Mouse (Mus musculus) neural tube, embryonic 11.5 days (tissue): ENCODE data around the gene Gm35549. TPM values are rescaled to one million over a fixed set of nuclear protein-coding genes. Genes with fewer than 3 reads are reported as not detected.

Experiments
- ATAC-seq: fragments of 200-750 bp; cut with Nextera tagmentation; 2 replicates; pipeline ENCODE4 v1.8.0; 2017; ENCODE audit warnings: moderate number of reproducible peaks, mild to moderate bottlenecking, moderate TSS enrichment, moderate library complexity; ENCODE audit not compliant: insufficient read depth, low FRiP score, low TSS enrichment
- DNase-seq: peaks from one replicate; pipeline ENCODE4 v3.0.0-alpha.2; 2015; ENCODE audit warnings: low spot score
- H3K27ac ChIP-seq: fragments of 300-500 bp; sonication (generic); 2 replicates; pipeline ENCODE4 v1.5.1; 2014; ENCODE audit warnings: low read depth, mild to moderate bottlenecking, low read length
- H3K27me3 ChIP-seq: fragments of 300-500 bp; sonication (generic); 2 replicates; pipeline ENCODE4 v1.6.1; 2014; ENCODE audit warnings: mild to moderate bottlenecking, low read length, mixed read lengths; ENCODE audit not compliant: control insufficient read depth, insufficient read depth
- H3K36me3 ChIP-seq: fragments of 300-500 bp; sonication (generic); 2 replicates; pipeline ENCODE4 v1.6.1; 2014; ENCODE audit warnings: mild to moderate bottlenecking, low read length, moderate library complexity, mixed read lengths; ENCODE audit not compliant: control insufficient read depth, insufficient read depth
- H3K4me1 ChIP-seq: fragments of 300-500 bp; sonication (generic); 2 replicates; pipeline ENCODE4 v1.6.1; 2014; ENCODE audit warnings: low read length, mixed read lengths; ENCODE audit not compliant: control insufficient read depth, insufficient read depth
- H3K4me2 ChIP-seq: fragments of 300-500 bp; sonication (generic); 2 replicates; pipeline ENCODE4 v1.6.1; 2014; ENCODE audit warnings: low read depth, mild to moderate bottlenecking, moderate library complexity
- H3K4me3 ChIP-seq: fragments of 300-500 bp; sonication (generic); 2 replicates; pipeline ENCODE4 v1.5.1; 2014; ENCODE audit warnings: low read depth, low read length
- H3K9ac ChIP-seq: fragments of 300-500 bp; sonication (generic); 2 replicates; pipeline ENCODE4 v1.6.1; 2014; ENCODE audit warnings: mild to moderate bottlenecking, low read length
- H3K9me3 ChIP-seq: fragments of 300-500 bp; sonication (generic); 2 replicates; pipeline ENCODE4 v1.6.1; 2016; ENCODE audit warnings: low read length; ENCODE audit not compliant: control insufficient read depth
- WGBS: fragments of 180-500 bp; shearing (Covaris S2); extraction: QIAGEN DNeasy Blood & Tissue Kit; methylation state at CpG from one replicate; pipeline ENCODE4 v1.1.7; 2014; 5-methylcytosine and 5-hydroxymethylcytosine counted together
- polyA plus RNA-seq: library from polyadenylated mRNA; unstranded; fragments of >200 nt; fragmentation: Nextera tagmentation; extraction: Ambion mirVana; gene quantifications from 2 replicates; pipeline ENCODE4 v1.2.1, GENCODE M21; 2014

Gm35549 gene
- polyA plus RNA-seq, 1 experiment from 2014 or later = 0.40 TPM

- no peaks in the 10 kb centered on the region for H3K27me3 ChIP-seq
- H3K9me3 ChIP-seq = no peaks in the 10 kb centered on the region
- H3K4me3 ChIP-seq = no peak overlapping the region
- no peak overlapping the region for H3K4me2 ChIP-seq
- peaks cover 9% of the 10 kb centered on the region for H3K36me3 ChIP-seq
- H3K27ac ChIP-seq = no peak overlapping the region
- no peaks in the 10 kb centered on the region for H3K4me1 ChIP-seq
- DNase-seq = no peak
- no peak overlapping the region for H3K9ac ChIP-seq
- WGBS = 88% methylated on average over 3 of the region's 3 CpGs
- ATAC-seq = no peak
These were observed 1.8 kb upstream of the Gm35549 start for GRCm38 (mm10) chr9:122845621-122846020.

GRCm38 (mm10) chr9:122837680-122838079 is 6.2 kb downstream of the Gm35549 start:
- Histone ChIP-seq H3K27ac (no peak overlapping the region), H3K4me2 (no peak overlapping the region), H3K9ac (no peak overlapping the region), H3K4me1 (no peaks in the 10 kb centered on the region), H3K36me3 (0 out of 2 replicates have a peak, but pooled peaks cover 2% of the 10 kb centered on the region), H3K4me3 (no peak overlapping the region), H3K9me3 (no peaks in the 10 kb centered on the region), H3K27me3 (no peaks in the 10 kb centered on the region)
- ATAC-seq = no peak
- DNase-seq = peak; percentile 51
- 27% methylated on average over 16 of the region's 16 CpGs for WGBS

DNA sequence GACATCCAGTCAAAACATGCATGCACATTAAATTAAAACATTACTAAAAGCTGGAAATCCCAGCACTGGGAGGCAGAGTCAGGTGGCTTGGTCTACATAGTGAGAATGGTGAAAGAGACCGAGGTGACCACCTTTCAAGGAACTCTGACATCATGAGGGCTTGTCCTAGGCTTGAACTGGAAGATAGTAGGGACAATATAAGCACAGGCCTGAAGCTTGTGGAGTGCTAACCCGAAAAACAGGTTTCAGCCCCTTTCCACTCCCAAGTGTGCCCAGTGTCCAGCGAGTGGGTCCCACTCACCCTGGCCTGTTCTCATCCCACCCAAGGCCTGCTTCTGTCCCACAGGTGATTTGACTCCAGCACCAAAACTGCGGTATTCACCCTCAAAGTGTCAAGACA is 6.6 kb downstream of the Gm35549 start:
- Histone ChIP-seq H3K27me3 (no peaks in the 10 kb centered on the region), H3K4me1 (no peaks in the 10 kb centered on the region), H3K27ac (no peak overlapping the region), H3K9ac (no peak overlapping the region), H3K4me2 (no peak overlapping the region), H3K9me3 (no peaks in the 10 kb centered on the region), H3K36me3 (0 out of 2 replicates have a peak, but pooled peaks cover 2% of the 10 kb centered on the region), H3K4me3 (no peak overlapping the region)
- ATAC-seq (no peak), DNase-seq (no peak)
- WGBS = 85% methylated on average over 4 of the region's 4 CpGs

- Histone ChIP-seq H3K9me3 (no peaks in the 10 kb centered on the region), H3K4me1 (no peaks in the 10 kb centered on the region), H3K9ac (no peak overlapping the region), H3K27ac (no peak overlapping the region), H3K4me3 (no peak overlapping the region), H3K4me2 (no peak overlapping the region), H3K36me3 (0 out of 2 replicates have a peak, but pooled peaks cover 2% of the 10 kb centered on the region), H3K27me3 (no peaks in the 10 kb centered on the region)
- DNase-seq (no peak), ATAC-seq (no peak)
- WGBS = 76% methylated on average over 6 of the region's 6 CpGs
These were observed 7.0 kb downstream of the Gm35549 start for GRCm38 (mm10) chr9:122836790-122837189.

DNA sequence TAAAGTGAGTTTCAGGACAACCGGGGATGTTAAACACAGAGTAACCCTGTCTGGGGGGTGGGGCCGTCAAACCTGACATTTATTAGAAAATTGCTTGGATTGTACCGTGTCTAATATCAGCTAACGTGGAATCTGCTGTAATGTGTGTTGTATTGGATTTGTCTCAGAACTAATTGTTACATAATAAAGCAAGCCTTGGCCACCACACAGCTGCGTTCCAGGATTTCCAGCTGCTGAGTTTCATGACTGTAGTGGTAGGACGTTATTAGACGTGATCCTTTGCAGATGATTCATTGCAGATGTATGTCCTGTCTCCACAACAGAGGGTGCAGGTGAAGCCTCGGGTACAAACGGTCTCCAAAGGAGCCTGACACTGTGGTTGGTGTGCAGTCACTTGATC is 7.7 kb downstream of the Gm35549 start:
- Histone ChIP-seq H3K9ac (no peak overlapping the region), H3K36me3 (0 out of 2 replicates have a peak, but pooled peaks cover 2% of the 10 kb centered on the region), H3K9me3 (no peaks in the 10 kb centered on the region), H3K27ac (no peak overlapping the region), H3K27me3 (no peaks in the 10 kb centered on the region), H3K4me3 (no peak overlapping the region), H3K4me1 (no peaks in the 10 kb centered on the region), H3K4me2 (no peak overlapping the region)
- WGBS = 81% methylated on average over 9 of the region's 9 CpGs
- ATAC-seq (no peak), DNase-seq (no peak)

DNA sequence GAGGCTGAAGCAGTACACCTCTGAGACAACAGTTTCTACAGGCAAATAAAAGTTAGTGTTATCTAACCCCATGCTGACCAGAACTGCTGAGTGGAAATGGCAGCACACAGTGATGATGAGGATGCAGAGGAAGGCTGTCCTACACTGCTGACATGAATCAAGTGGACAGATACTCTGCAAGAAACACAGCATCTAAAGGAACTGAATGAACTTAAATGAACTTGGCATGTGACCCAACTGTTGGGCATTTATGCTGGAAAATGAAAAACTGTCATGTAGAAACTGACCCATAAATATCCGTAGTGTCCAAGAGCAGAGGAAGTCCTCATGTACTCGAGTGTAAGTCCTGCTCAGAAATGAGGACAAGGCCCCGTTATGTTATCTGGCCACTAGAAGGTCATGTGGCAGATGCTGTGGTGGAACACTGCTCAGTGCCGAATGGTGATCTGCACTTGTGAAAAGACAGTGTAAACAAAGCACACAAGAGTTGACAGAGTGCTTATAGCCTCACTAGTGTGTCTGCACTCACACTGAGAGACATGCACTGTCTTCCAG is 13.9 kb downstream of the Gm35549 start:
- no peak overlapping the region for H3K4me3 ChIP-seq
- DNase-seq = no peak

DNA sequence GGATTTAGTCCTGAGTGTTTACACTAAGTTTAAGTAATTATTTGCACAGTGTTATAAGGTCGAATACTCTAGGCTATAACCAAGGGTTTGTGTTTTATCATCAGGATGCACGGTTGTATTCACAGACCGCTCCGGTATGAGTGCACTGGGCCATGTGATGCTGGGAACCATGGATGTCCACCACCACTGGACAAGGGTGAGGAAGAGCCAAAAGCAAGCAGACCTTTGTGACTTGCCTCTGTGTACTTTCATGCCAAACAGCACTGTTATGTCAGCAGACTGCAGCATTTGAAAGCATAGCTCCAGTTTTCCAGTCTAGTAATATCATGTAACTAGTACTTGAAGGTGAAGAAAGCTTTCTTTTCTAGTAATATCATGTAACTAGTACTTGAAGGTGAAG is 17.1 kb downstream of the Gm35549 start:
- no peaks in the 10 kb centered on the region; the same call in 1 of the 2 replicates for H3K36me3 ChIP-seq
- DNase-seq (no peak), ATAC-seq (no peak)
- H3K4me1 ChIP-seq = no peaks in the 10 kb centered on the region
- no peak overlapping the region for H3K9ac ChIP-seq
- no peaks in the 10 kb centered on the region for H3K27me3 ChIP-seq
- WGBS = 93% methylated on average over 4 of the region's 4 CpGs
- H3K9me3 ChIP-seq = no peaks in the 10 kb centered on the region
- H3K27ac ChIP-seq = no peak overlapping the region
- H3K4me3 ChIP-seq = no peak overlapping the region
- H3K4me2 ChIP-seq = no peak overlapping the region

More for the DNA sequence above, 13.9 kb downstream of the Gm35549 start:
- Histone ChIP-seq H3K4me1 (no peaks in the 10 kb centered on the region), H3K27me3 (no peaks in the 10 kb centered on the region), H3K9me3 (no peaks in the 10 kb centered on the region), H3K4me2 (no peak overlapping the region), H3K27ac (no peak overlapping the region), H3K9ac (no peak overlapping the region), H3K36me3 (no peaks in the 10 kb centered on the region; the same call in 1 of the 2 replicates)
- ATAC-seq = no peak
- WGBS = 88% methylated on average over 4 of the region's 4 CpGs

- WGBS = 91% methylated on average over 5 of the region's 5 CpGs
- H3K9me3 ChIP-seq = no peaks in the 10 kb centered on the region
- no peak overlapping the region for H3K4me3 ChIP-seq
- no peak overlapping the region for H3K4me2 ChIP-seq
- H3K36me3 ChIP-seq = no peaks in the 10 kb centered on the region
- DNase-seq (no peak), ATAC-seq (no peak)
- H3K9ac ChIP-seq = no peak overlapping the region
- no peak overlapping the region for H3K27ac ChIP-seq
- no peaks in the 10 kb centered on the region for H3K4me1 ChIP-seq
- H3K27me3 ChIP-seq = no peaks in the 10 kb centered on the region
These were observed 20.3 kb downstream of the Gm35549 start for GRCm38 (mm10) chr9:122823374-122824017.

DNA sequence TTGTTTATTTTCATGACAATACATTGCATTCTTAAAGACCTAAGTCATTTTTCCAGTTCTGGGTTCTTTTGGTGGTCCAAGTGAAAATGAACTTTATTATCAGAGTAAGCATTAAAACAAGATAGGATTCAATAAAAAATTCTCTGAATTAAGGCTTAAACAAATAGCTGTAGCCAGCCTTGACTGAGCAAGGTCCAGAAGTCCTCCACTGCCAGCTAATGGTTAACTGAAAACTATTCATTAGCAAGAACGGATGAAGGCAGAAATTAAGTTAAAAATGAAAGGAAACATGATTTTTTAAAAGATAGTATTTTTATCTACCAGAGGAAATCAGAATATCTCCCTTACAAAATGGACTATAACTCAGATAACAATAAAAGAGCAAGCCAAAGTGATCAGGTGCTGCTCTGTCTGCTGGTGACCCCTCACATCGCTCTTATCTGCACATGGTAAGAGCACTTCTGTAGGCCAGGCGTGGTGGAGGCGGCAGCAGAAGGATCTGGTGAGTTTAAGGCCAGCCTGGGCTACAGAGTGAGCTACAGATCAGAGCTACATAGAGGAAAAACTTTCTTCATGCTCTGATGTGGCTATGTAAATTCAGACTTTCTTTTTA is 28.5 kb downstream of the Gm35549 start:
- DNase-seq (no peak), ATAC-seq (no peak)
- Histone ChIP-seq H3K9me3 (no peaks in the 10 kb centered on the region), H3K9ac (no peak overlapping the region), H3K27me3 (no peaks in the 10 kb centered on the region), H3K27ac (no peak overlapping the region), H3K4me1 (no peaks in the 10 kb centered on the region), H3K36me3 (no peaks in the 10 kb centered on the region), H3K4me2 (no peak overlapping the region), H3K4me3 (no peak overlapping the region)
- WGBS = 89% methylated on average over 4 of the region's 4 CpGs
